In genomic region chr11:69680136-69680855, GRCm38 (mm10) we compare ENCODE assay signal across 9 mouse cellular contexts. TPM values are rescaled to one million over a fixed set of nuclear protein-coding genes. Genes with fewer than 3 reads are reported as not detected.
DNase-seq lines count a peak whose midpoint lies in the region; ATAC-seq lines count a peak whose summit lies in the region.
"Had no signal": no experiment of that assay in that cellular context is flagged by ENCODE, and none has a peak within 500 bp of the region (broad histone marks: within the 10 kb centered on the region; RNA-seq: fewer than 3 reads in every experiment).

No protein-coding gene starts in this region.

- peaks cover 47% of the 10 kb centered on the region for H3K36me3 ChIP-seq in lung, embryonic 15.5 days
- peaks cover 53% of the 10 kb centered on the region for H3K36me3 ChIP-seq in forebrain, embryonic 10.5 days (replicated peaks)
- peaks cover 12% of the 10 kb centered on the region; the same call in 1 of the 2 replicates for H3K36me3 ChIP-seq in intestine, embryonic 16.5 days (ENCODE audit: control insufficient read depth, insufficient read depth, low read length)
- H3K36me3 ChIP-seq in neural tube, embryonic 12.5 days, result peaks cover 47% of the 10 kb centered on the region

- peak overlapping the region; percentile 88 for H3K4me2 ChIP-seq in lung, embryonic 15.5 days
- H3K4me2 ChIP-seq in intestine, embryonic 16.5 days (ENCODE audit: low read depth, low read length), result peak overlapping the region; percentile 90
- peak overlapping the region; percentile 94 for H3K4me2 ChIP-seq in neural tube, embryonic 12.5 days (replicated peaks)

- ATAC-seq in lung, embryonic 15.5 days (ENCODE audit: borderline replicate concordance, extremely low read depth, low FRiP score, low TSS enrichment), result no peak
- ATAC-seq in intestine, embryonic 16.5 days, result no peak
- no peak for ATAC-seq in neural tube, embryonic 12.5 days (ENCODE audit: low FRiP score, low read depth)

- H3K27ac ChIP-seq in lung, embryonic 15.5 days, result no peak overlapping the region; the same call in 1 of the 2 replicates
- H3K27ac ChIP-seq in forebrain, embryonic 10.5 days, result 0 out of 2 replicates have a peak overlapping the region, but pooled peaks have one; percentile 16
- H3K27ac ChIP-seq in intestine, embryonic 16.5 days (ENCODE audit: low read length), result no peak overlapping the region
- no peak overlapping the region for H3K27ac ChIP-seq in neural tube, embryonic 12.5 days

- peaks cover 38% of the 10 kb centered on the region for H3K4me1 ChIP-seq in lung, embryonic 15.5 days
- peaks cover 44% of the 10 kb centered on the region for H3K4me1 ChIP-seq in forebrain, embryonic 10.5 days
- peaks cover 24% of the 10 kb centered on the region for H3K4me1 ChIP-seq in intestine, embryonic 16.5 days (ENCODE audit: control insufficient read depth, insufficient read depth, low read length)
- H3K4me1 ChIP-seq in neural tube, embryonic 12.5 days, result peaks cover 23% of the 10 kb centered on the region

- DNase-seq in lung, postnatal 25 days (ENCODE audit: low spot score), result no peak
- no peak for DNase-seq in forebrain, embryonic 10.5 days (ENCODE audit: extremely low spot score, low spot score)
- no peak for DNase-seq in layer of hippocampus, adult 9-10 months (ENCODE audit: low spot score)
- no peak for DNase-seq in gastrocnemius, postnatal 36 days
- no peak for DNase-seq in ovary, postnatal 36 days (ENCODE audit: low spot score)
- DNase-seq: adrenal gland, adult 2 months had no signal

- WGBS in lung, embryonic 15.5 days, result 84% methylated on average over 30 of the region's 30 CpGs
- WGBS in forebrain, embryonic 10.5 days, result 95% methylated on average over 30 of the region's 30 CpGs
- WGBS in intestine, embryonic 16.5 days, result 89% methylated on average over 30 of the region's 30 CpGs
- WGBS in neural tube, embryonic 12.5 days, result 94% methylated on average over 30 of the region's 30 CpGs

- no peaks in the 10 kb centered on the region for H3K9me3 ChIP-seq in lung, embryonic 15.5 days
- no peaks in the 10 kb centered on the region for H3K9me3 ChIP-seq in forebrain, embryonic 10.5 days
- no peaks in the 10 kb centered on the region for H3K9me3 ChIP-seq in intestine, embryonic 16.5 days (ENCODE audit: control insufficient read depth, low read length)
- H3K9me3 ChIP-seq in neural tube, embryonic 12.5 days, result no peaks in the 10 kb centered on the region

- intact Hi-C loops in gastrocnemius, postnatal 36 days (cut with DNase I), result loop anchor here (5.0 kb wide), 1 partner anchor 37 kb away; no protein-coding TSS in a partner anchor

- H3K27me3 ChIP-seq in lung, embryonic 15.5 days, result no peaks in the 10 kb centered on the region
- H3K27me3 ChIP-seq in forebrain, embryonic 10.5 days (ENCODE audit: poor library complexity, severe bottlenecking), result 0 out of 2 replicates have a peak, but pooled peaks cover 6% of the 10 kb centered on the region
- H3K27me3 ChIP-seq in intestine, embryonic 16.5 days (replicated peaks; ENCODE audit: control insufficient read depth, insufficient read depth, low read length), result no peaks in the 10 kb centered on the region
- no peaks in the 10 kb centered on the region for H3K27me3 ChIP-seq in neural tube, embryonic 12.5 days (replicated peaks)

- H3K4me3 ChIP-seq in lung, embryonic 15.5 days, result peak overlapping the region; percentile 90
- H3K4me3 ChIP-seq in forebrain, embryonic 10.5 days, result peak overlapping the region; percentile 70
- H3K4me3 ChIP-seq in intestine, embryonic 16.5 days (ENCODE audit: low read length), result peak overlapping the region; percentile 84; the same call in 1 of the 2 replicates
- peak overlapping the region; percentile 81 for H3K4me3 ChIP-seq in neural tube, embryonic 12.5 days

- H3K9ac ChIP-seq in lung, embryonic 15.5 days, result 0 out of 2 replicates have a peak overlapping the region, but pooled peaks have one; percentile 85
- peak overlapping the region; percentile 84; the same call in 1 of the 2 replicates for H3K9ac ChIP-seq in intestine, embryonic 16.5 days (ENCODE audit: low read depth, low read length)
- H3K9ac ChIP-seq in neural tube, embryonic 12.5 days, result 0 out of 2 replicates have a peak overlapping the region, but pooled peaks have one; percentile 26

RNA-seq across cellular contexts. Expression of gene Senp3, which starts 1.6 kb away (rescaled TPM):
- polyA plus RNA-seq in lung, embryonic 15.5 days (2015; fragmentation: Nextera tagmentation; extraction: Ambion mirVana), result 72.5 and 81.1 TPM in 2 replicates
- 127 and 128 TPM in 2 replicates for polyA plus RNA-seq in forebrain, embryonic 10.5 days (2016; fragmentation: Nextera tagmentation; extraction: Ambion mirVana)
- 51.8 and 60.3 TPM in 2 replicates for polyA plus RNA-seq in intestine, embryonic 16.5 days (2015; fragmentation: Nextera tagmentation; extraction: Ambion mirVana)
- polyA plus RNA-seq in neural tube, embryonic 12.5 days (2016; fragmentation: Nextera tagmentation; extraction: Ambion mirVana), result 97.8 and 115 TPM in 2 replicates
- total RNA-seq in gastrocnemius, postnatal 36 days (2021), result 10 to 100 TPM; 22.7 TPM

RNA-seq across cellular contexts. Expression of gene Tnfsf13, which starts 5.3 kb away (rescaled TPM):
- polyA plus RNA-seq in lung, embryonic 15.5 days (2015; fragmentation: Nextera tagmentation; extraction: Ambion mirVana), result 1.0 and 1.1 TPM in 2 replicates
- polyA plus RNA-seq in forebrain, embryonic 10.5 days (2016; fragmentation: Nextera tagmentation; extraction: Ambion mirVana), result 0.20 TPM in 1 of 2 replicates, not detected in the other
- polyA plus RNA-seq in intestine, embryonic 16.5 days (2015; fragmentation: Nextera tagmentation; extraction: Ambion mirVana), result 0.44 and 0.57 TPM in 2 replicates
- 0.20 TPM in 1 of 2 replicates, not detected in the other for polyA plus RNA-seq in neural tube, embryonic 12.5 days (2016; fragmentation: Nextera tagmentation; extraction: Ambion mirVana)
- under 1 TPM; 0.39 to 0.92 TPM for total RNA-seq in gastrocnemius, postnatal 36 days (2021)

RNA-seq across cellular contexts. Expression of gene Eif4a1, which starts 8.1 kb away (rescaled TPM):
- 595 and 603 TPM in 2 replicates for polyA plus RNA-seq in lung, embryonic 15.5 days (2015; fragmentation: Nextera tagmentation; extraction: Ambion mirVana)
- polyA plus RNA-seq in forebrain, embryonic 10.5 days (2016; fragmentation: Nextera tagmentation; extraction: Ambion mirVana), result 725 and 747 TPM in 2 replicates
- 524 and 563 TPM in 2 replicates for polyA plus RNA-seq in intestine, embryonic 16.5 days (2015; fragmentation: Nextera tagmentation; extraction: Ambion mirVana)
- polyA plus RNA-seq in neural tube, embryonic 12.5 days (2016; fragmentation: Nextera tagmentation; extraction: Ambion mirVana), result 598 and 684 TPM in 2 replicates
- 100 to 1,000 TPM in 1 of 2 experiments, 10 to 100 TPM in 1; 74.1 to 103 TPM for total RNA-seq in gastrocnemius, postnatal 36 days (2021)

RNA-seq across cellular contexts. Expression of gene Cd68, which starts 14.3 kb away (rescaled TPM):
- polyA plus RNA-seq in lung, embryonic 15.5 days (2015; fragmentation: Nextera tagmentation; extraction: Ambion mirVana), result 11.5 and 11.8 TPM in 2 replicates
- 5.5 and 5.8 TPM in 2 replicates for polyA plus RNA-seq in forebrain, embryonic 10.5 days (2016; fragmentation: Nextera tagmentation; extraction: Ambion mirVana)
- polyA plus RNA-seq in intestine, embryonic 16.5 days (2015; fragmentation: Nextera tagmentation; extraction: Ambion mirVana), result 14.0 and 14.7 TPM in 2 replicates
- 7.7 and 8.0 TPM in 2 replicates for polyA plus RNA-seq in neural tube, embryonic 12.5 days (2016; fragmentation: Nextera tagmentation; extraction: Ambion mirVana)
- total RNA-seq in gastrocnemius, postnatal 36 days (2021), result 1 to 10 TPM; 2.6 to 3.2 TPM

RNA-seq across cellular contexts. Expression of gene Tnfsf12, which starts 15.4 kb away (rescaled TPM):
- 8.3 and 8.9 TPM in 2 replicates for polyA plus RNA-seq in lung, embryonic 15.5 days (2015; fragmentation: Nextera tagmentation; extraction: Ambion mirVana)
- polyA plus RNA-seq in forebrain, embryonic 10.5 days (2016; fragmentation: Nextera tagmentation; extraction: Ambion mirVana), result 1.1 and 1.6 TPM in 2 replicates
- 6.0 and 6.3 TPM in 2 replicates for polyA plus RNA-seq in intestine, embryonic 16.5 days (2015; fragmentation: Nextera tagmentation; extraction: Ambion mirVana)
- polyA plus RNA-seq in neural tube, embryonic 12.5 days (2016; fragmentation: Nextera tagmentation; extraction: Ambion mirVana), result 1.9 and 2.7 TPM in 2 replicates
- 10 to 100 TPM in 1 of 2 experiments, 1 to 10 TPM in 1; 8.6 to 10.4 TPM for total RNA-seq in gastrocnemius, postnatal 36 days (2021)

Comparison
In these comparisons a context has a peak if more than half of its experiments do, and no peak if none do; other contexts are left out.
1. H3K9ac ChIP-seq: peak in every context shown above with its lines; median percentile 85 in lung, embryonic 15.5 days; 84 in intestine, embryonic 16.5 days; 26 in neural tube, embryonic 12.5 days.